Mouse (Mus musculus) frontal cortex, postnatal 10 days (tissue): ENCODE data around the gene Il25.
"Not testable (repeated sequence)": the region's sequence is repeated elsewhere in the genome, so short reads cannot be mapped to it uniquely, and the experiment has no call there.

Experiments
- DNase-seq, 2 experiments: peaks; one replicate each; pipeline ENCODE4 v3.0.0; 2022; ENCODE audit warnings: low spot score in 2 of 2, mixed read lengths in 1 of 2

Il25 gene

GRCm38 (mm10) chr14:54926401-54927158 lies 5.9 kb upstream of the Il25 start:
- DNase-seq, result peak in 1 of 2 experiments; percentile 44

GRCm38 (mm10) chr14:54927296-54927695 lies 5.2 kb upstream of the Il25 start:
- no peak for DNase-seq

- no peak for DNase-seq
These were observed 2.7 kb upstream of the Il25 start for GRCm38 (mm10) chr14:54929801-54930200.

- DNase-seq, result no peak
These were observed 2.1 kb upstream of the Il25 start for GRCm38 (mm10) chr14:54930431-54930830.

- DNase-seq, result peak; percentile 71 to 79
These were observed 3.7 kb downstream of the Il25 start, which contains the start of gene Cmtm5 for GRCm38 (mm10) chr14:54935904-54936830. Gene Cmtm5 (plus strand): TSS chr14:54936261.

GRCm38 (mm10) chr14:54936831-54937160 lies 4.3 kb downstream of the Il25 start:
- DNase-seq, result no peak

GRCm38 (mm10) chr14:54937361-54938182 lies 5.1 kb downstream of the Il25 start:
- no peak for DNase-seq

- no peak for DNase-seq
These were observed 6.1 kb downstream of the Il25 start for GRCm38 (mm10) chr14:54938431-54939219.

- DNase-seq, result peak in 1 of 2 experiments; percentile 34
These were observed 7.1 kb downstream of the Il25 start for GRCm38 (mm10) chr14:54939434-54940175.

GRCm38 (mm10) chr14:54940176-54940530 lies 7.7 kb downstream of the Il25 start:
- DNase-seq, result no peak

- no peak for DNase-seq
These were observed 8.8 kb downstream of the Il25 start for GRCm38 (mm10) chr14:54941024-54941978.

GRCm38 (mm10) chr14:54942479-54942878 lies 10.0 kb downstream of the Il25 start:
- DNase-seq, result no peak

- DNase-seq, result no peak
These were observed 11.5 kb downstream of the Il25 start for GRCm38 (mm10) chr14:54943971-54944370.

- DNase-seq, result no peak
These were observed 12.4 kb downstream of the Il25 start for GRCm38 (mm10) chr14:54944939-54945338.

GRCm38 (mm10) chr14:54945975-54946704 lies 13.6 kb downstream of the Il25 start:
- DNase-seq, result no peak

GRCm38 (mm10) chr14:54947008-54947407 lies 14.5 kb downstream of the Il25 start:
- DNase-seq, result not testable (repeated sequence)

- no peak for DNase-seq
These were observed 16.3 kb downstream of the Il25 start for GRCm38 (mm10) chr14:54948781-54949180.

GRCm38 (mm10) chr14:54950493-54950892 lies 18.0 kb downstream of the Il25 start:
- no peak for DNase-seq

GRCm38 (mm10) chr14:54951587-54951986 lies 19.1 kb downstream of the Il25 start:
- DNase-seq, result no peak
